Mouse (Mus musculus): Measurements from ENCODE around the gene Tspan5.

The Tspan5 gene

DNA sequence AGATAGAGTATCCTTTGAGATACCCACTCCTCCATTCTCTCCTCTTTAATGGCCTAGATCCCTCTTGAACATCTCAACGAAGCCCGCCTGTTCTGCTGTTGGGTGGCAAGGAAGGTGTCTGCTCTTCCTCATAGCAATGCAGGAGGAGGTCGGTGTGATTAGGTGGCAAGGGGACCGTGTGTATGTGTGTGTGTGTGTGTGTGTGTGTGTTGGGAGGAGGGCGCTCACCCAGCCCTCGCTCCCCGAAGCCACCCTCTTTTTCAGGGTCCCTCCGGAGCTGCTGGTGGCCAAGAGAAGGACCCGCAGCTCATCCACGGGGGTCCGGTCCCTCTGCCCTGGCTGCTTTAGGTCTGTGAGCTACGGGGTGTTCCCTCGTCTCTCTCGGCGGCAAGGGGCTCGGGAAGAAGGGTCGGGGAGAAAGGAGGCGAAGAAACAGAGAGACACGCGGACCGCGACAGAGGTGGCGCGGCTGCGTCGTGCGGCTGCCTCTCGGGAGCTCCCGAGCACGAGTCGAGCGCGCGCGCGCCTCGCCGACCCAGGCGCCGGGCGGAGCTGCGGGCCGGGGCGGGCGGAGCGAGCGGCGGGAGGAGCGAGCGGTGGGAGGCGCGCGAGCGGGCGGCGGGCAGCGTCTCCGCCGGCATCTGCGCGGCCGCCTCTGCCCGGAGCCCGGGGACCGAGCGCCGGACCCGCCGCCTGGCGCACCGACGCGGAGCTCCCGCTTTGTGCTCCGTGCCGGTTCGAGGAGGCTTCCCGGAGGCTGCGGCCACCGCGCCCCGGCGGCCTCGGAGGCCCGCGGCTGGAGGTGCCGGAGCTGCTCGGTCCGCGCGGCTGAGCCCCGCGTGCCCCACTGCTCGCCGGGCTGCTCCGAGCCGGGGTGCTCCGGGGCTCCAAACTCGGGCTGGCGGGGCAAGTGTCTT, at the start of gene Tspan5:
Tspan5 (plus strand) TSS at position 547 of the 917 bp plus-strand sequence.
- DNase-seq = peak; percentile 79

DNA sequence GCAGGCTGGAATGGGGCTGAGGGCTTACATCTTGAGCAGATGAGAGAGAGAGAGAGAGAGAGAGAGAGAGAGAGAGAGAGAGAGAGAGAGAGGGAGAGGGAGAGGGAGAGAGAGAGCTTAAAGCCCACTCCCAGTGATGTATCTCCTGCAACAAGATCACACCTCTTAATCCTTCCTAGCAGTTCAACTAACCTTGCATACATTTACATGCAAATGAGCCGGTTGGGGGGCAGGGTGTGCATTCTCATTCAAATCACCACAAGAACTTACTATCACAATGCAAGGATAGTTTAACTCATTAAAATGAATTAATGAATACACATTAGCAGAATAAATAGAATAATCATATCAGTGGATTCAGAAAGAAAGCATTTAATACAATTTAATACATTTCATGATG, 49.7 kb upstream of the Tspan5 start:
- no peak for DNase-seq

DNA sequence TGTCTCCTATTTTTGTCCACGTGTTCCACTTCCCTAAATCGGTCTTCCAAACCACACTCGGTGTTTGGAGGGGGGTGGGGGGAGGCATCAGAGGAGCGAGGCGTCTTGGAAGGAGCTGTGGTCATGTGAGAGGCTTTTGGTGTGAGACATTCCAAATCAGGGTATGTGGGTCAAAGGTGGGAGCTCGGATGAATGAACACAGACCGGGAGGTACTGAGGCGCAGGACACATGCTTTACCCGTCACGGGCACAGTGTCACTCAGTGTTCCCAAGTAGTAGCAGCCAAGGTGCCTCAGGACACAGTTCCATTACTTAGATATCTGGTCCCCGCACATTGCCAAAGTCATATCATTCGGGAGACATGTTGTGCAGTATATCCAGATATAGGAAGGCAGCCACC, 38.6 kb upstream of the Tspan5 start:
- no peak for DNase-seq

DNA sequence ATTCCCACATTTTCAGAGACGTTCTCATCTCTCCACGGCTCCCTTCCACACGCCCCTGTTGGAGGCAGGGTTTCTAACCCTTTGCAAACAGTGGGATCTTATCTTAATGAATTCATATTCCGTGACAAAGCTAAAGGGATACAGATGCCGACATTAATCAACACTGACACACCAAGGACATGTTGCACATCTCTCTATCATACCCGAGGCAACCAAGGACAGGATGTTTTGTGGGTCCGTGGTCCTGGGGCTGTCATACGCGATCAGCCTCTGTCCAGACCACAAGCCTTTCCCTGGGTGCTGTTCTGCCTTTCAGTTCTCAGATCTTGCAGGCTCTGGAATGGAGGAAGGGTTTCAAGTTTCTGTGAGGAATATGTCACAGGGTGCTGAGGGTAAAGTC, 37.5 kb upstream of the Tspan5 start:
- no peak for DNase-seq

DNA sequence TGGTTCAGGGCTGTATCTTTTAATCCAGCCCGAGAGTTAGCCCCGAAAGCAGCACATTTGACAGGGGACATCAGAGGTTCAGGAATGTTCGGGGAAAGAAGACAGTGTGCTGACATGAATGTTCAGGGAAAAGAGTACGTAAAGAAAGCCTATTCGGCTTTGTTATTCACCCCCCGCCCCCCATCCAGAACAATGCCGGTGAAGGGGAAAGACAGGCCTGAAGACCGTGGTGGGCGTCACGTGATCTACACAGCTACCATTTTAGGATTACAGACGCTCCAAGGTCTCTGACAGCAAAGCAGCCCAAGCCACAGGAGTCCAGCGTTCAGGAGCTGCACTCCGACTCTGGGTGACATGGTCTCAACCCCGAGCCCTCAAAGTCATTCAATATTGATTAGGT, 36.1 kb upstream of the Tspan5 start:
- DNase-seq = no peak

DNA sequence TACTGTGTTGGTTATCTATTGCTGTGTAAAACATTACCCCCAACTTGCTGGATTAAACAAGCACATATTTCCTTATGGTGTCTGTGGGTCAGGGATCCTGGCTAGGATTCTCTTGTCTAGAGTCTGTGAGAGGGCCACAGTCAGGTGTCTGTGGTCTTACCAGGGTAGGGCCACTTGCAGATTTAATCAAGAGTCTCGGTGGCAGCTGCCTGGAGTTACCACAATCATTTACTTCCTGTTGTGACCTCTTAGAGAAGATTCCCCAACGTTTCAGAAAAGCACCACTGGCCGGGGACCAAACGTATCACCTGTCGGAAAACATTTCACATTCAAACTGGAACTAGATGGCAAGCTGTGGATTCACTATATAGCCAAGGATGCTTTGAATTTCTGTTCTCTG, 32.8 kb upstream of the Tspan5 start:
- DNase-seq = no peak

DNA sequence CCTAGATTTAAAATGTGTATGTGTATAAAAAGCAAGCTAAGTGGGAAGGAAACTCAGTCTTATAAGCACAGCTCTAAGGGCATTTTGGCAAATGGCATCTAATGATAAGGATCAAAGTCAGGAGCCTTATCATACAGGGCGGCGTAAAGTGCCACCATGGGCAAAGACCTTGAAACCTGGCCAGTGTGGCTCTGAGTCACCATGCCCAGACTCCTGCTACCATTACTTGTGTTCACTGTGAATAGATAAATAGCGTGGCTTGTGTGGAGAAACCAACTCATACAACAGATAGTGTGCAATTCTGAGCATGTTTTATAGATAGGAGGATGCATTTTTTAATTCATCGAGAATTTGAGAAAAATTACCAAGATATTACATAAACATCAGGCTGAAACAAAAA, 30.0 kb upstream of the Tspan5 start:
- DNase-seq = no peak

DNA sequence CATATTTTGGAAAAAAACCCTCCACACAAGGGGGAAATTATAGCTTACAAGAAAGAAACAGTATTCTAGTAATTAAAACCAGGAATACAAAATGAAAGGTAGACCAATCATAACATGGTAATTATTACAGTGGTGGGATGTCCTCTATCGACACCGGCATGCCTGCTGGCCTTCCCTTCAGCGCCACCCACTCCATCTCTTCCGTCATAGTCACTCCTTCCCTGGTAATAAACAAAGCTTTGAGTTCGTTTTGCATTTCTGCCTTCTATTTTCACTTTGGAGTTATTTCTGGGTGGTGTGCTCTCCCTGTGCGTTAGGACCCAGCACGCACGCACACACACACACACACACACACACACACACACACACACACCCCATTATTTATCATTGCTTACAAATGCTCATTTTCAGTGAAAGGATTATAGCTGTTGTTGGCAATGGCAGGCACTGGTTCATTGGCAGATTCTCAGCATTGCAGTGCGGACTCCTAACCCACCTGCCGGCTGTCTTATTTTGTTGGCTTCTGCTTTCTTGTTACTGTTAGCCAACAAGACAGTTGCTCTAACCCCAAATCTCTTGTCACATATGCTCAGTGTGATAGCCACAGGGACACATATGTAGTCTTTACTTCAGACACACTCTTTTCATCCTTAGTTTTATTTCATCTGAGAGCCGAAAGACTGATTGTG, 29.4 kb upstream of the Tspan5 start:
- no peak for DNase-seq

DNA sequence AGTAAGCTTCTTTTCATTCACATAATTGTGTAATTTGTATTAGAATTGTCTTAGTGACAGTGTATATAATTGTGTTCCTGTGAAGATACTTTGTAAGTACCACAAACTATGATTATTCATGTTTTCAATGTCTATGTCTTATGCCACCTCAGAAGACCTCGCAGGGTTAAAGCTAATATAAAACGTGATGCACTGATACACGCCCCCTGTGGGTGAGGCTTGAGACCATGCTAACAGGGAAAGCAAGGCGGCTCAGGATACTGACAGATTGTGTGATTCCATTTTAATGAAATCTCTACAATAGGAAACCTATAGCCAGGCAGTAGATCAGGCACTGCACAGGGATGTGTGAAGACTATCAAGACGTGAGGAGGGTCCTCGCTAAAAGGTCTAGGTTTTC, 28.9 kb upstream of the Tspan5 start:
- DNase-seq = no peak

DNA sequence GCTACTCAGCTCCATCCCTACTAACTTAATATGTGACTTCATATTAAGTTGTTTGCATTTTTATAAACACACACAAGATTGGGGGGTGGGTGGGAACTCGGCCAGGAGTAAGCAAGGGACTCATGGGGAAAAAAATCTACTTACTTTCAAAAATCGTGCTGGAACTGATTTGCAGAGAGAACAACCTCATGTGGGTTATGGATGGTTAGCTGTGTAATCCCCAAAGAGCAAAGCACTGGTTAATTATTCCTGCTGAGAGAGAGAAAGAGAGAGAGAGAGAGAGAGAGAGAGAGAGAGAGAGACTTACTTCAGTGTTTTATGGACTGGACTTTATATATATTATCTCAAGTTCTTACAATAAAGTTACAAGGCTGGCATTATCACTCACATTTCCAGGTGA, 27.2 kb upstream of the Tspan5 start:
- no peak for DNase-seq

DNA sequence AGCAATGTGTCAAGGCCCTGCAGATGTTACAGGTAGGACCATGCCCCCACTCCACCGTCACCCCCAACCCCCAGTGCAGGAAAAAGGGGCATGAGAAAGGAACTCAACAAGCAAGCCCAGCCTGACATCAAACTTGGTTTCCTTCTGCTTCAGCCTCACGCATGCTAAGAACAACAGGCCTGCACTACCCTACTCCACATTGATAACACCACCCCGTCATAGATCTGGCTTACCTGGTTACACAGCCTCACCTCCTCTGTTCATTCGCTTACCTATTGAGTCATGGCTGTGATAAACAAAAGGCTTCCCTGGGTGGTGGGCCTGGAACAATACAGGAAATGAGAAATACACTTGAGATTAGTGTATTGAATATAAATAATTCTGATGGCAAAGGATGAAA, 26.8 kb upstream of the Tspan5 start:
- no peak for DNase-seq

DNA sequence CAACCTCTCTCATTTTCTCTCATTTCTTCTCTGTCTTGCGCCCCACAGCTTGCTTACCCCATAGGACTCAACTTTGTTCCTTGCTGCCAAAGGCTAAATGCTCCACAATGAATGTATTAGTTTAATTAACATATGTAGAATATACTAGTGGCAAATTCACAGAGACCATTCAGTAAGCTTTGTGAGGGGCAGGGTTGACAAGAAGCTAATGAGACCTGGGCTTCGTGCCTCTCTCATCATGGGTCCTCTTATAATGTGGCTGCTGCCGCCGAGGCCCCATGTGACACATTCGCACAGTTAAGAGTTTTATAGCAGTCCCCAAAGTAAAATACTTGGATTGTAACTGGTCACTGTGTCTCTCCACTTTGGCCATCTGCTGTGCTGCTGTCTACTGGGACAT, 25.0 kb upstream of the Tspan5 start:
- DNase-seq = no peak

DNA sequence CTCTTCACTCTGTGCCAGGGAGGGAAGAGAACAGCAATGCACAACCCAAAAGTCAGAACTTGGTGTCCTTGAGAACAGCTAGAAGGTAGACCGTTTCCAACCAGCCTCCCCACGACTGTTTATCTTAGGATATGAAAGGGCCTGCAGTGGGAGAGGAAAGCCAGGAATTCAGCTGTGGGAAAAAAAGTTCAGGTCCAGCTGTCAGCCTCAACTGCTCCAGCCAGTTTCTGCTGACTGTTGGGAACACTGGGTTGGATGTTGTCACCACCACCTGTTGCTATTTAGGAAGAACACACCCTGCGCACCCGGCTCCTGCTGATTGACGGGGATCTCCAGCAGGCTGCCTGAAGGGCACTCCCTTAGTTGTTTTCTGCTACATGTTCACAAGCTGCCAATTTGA, 19.8 kb upstream of the Tspan5 start:
- DNase-seq = no peak

DNA sequence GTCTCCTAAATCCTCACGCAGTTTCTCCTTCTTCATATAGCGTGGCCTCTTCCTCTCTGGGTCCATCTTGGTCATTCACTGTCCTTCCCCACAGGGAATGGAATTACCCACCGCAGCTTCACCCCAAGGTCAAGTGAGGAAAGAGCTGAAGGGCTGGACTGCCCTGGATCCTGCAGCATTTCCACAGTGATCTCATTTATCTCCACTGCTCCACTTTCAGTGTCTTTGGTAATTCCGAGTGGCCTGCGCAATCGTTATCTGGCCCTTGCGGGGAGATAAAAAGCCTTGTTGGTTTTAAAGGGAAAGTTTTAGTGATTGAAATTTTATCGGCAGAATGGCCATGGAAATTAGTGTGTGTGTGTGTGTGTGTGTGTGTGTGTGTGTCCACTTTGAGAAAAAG, 14.4 kb upstream of the Tspan5 start:
- DNase-seq = no peak

DNA sequence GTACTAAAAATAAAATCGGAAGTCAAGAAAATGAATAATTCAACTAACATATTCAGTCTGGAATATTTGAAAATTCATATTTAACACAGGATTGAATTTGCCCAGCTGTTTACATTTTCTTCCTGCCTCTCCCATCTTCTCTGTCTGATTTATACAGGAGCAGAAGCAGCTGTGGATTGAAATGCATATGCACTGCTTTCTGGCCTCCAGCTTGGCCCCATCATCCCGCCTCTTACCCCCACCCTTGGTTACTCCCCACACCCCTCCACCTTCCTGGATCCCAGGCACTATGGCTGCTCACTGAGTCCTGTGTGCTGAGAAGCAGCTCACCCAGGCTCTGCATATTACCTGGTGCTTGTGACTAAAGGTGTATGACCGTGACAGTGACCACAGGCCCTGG, 13.2 kb upstream of the Tspan5 start:
- DNase-seq = no peak

DNA sequence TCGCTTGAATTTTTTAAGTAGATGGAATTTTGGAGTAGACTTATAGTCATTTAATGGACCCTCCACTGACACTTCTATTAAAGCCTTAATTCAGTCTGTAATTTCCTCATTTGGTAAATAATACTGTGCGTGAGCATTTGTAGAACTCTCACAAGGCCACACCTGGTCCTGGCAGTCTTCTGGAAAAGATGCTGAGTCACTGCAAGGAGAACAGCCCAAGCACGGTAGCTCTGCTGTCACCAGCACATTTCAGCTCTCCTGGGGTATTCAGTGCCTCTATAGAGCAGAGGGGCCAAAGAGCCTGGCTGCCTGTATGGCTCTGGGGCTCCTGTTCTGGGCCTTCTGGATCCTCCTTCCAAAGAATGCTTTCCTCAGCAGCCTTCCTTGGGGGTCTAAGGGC, 11.2 kb upstream of the Tspan5 start:
- no peak for DNase-seq

DNA sequence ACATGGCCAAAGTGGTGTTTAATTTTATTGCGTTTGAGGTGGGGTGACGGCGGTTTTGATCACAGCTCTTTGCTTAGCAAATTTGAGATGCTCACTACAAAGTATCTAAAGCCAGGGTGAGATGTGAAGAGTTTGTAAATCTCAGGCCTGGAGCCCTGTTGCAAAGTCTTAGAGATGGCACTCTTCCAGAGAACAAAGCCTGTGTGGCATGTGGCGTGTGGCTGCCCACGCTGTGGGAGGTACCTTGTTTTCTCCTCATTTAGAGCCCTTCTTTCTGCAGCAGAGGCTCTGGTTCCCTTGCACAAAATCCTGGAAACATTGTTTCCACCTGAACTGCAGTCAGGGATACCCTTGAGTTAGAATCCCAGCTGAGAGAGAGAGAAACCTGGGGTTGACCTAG, 6.2 kb upstream of the Tspan5 start:
- DNase-seq = no peak

DNA sequence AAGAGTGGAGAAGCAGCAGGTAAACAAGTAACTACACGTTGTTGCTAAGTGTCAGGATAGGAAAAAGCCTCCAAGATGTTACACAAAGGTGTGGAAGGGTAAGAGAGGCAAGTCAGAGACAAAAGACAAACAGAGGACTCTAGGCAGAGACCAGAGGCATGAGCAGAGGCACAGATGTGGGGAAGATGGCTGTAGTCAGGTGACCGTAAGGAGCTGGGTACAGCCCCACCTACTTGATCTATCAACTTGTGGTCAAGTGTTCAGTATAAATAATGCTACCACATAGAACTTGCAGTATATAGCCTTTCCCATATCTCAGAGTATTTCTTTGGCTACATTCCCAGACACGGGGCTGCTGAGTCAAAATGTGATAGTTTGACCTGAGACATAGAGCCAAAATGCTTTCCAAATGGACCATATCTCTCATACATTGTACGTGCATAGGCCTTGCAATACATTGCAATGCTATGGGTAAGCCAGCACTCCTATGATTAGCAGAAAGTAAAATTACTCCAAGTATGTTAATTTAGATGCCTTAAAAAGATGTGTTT, 2.8 kb upstream of the Tspan5 start:
- DNase-seq = no peak

DNA sequence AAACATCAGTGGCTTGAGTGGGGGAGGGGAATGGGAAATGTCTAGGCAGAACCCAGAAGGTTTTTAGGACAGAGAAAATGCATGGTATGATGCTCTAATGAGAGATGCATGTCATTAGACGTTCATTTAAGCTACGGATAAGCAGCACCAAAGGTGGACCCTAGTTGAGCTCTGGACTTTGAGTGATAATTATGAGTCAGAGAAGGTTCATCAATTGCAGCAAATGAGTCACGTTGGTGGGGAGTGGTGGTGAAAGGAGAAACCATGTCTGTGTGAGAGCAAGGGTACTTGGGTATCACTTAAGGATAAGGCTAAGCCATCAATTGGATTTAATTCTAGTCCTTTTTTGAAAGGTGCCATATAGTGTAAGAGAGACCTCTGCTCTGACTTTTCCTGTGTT, 1.7 kb upstream of the Tspan5 start:
- no peak for DNase-seq

DNA sequence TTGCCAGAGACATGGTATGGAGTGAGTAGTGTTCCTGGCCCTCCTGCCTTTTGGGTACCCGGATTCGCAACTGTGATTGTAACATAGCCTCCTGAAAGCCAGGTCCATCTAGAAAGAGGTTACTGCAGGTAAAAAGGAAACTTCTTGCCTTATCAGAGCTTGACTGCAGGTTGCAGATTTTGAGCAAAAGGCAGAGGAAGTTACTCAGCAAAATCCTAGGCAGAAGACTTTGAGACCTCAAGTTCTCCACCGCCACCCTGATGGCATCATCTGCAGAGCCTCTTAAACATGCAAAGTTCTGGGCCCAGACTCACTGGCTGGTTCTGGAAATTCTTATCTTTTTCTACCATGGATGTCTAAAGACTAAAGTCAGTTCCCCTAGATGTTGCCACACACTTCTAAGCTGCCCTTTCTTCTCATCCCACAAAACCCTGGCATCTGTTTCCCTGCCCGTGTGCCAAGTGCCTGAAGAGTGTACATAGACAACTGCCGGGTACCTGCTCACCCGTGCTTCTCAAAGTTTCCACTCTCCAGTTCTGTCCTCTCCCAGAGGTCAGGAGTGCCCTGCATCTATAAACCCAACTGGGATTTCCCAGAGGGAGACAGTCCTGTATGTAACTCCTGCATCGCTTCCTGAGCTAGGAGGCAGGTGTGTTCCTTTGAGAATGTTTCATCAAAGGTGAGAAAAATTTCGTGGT, 1.0 kb upstream of the Tspan5 start:
- DNase-seq = no peak

DNA sequence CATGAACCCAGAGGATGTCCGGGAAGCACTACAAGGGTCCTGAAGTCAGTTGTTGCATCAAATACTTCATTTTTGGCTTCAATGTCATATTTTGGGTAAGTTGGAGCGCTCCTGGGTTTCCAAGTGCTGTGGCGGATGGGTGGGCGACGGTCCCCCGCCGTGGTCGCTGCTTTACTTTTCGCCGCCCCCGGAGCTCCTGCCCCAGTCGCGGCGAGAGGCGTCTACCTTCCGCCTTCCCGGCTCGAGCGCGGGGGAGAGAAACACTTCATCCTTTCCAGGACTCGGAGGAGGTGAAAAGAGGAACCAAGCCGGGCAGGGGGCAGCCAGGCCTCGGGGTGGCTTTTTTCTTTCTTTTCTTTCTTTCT, 553 bp downstream of the Tspan5 start:
- DNase-seq = peak; percentile 35

DNA sequence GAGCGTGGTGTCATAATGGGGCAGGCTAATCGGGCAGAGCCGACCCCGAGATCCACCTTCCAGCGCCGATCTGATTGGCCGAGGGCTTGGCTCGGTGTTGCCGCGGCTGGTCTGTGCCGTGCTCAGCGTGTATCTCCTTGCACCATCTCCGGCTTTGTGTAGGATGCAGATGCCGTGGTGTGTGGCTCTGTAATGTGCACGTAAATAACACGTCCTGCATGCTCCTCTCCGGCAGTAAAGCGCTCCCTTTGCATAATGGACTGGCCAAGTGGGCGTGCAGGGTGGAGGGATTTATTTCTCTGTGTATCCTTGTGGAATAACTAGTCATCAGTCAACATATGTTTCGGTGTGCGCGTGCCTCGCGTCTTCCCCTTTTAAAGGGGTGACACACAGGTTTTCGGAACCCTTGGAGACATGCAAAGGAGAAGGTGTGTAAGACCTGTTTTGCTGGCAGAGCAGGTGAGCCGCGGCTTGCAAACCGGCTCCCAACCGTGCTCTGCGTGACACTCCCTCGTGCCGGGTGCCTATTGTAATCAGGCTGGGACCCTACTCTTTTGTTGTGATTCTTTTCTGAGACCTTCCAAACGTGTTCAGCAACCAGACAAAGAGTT, 1.2 kb downstream of the Tspan5 start:
- peak; percentile 63 for DNase-seq
